Mouse (Mus musculus): Measurements from ENCODE around the gene March8. TPM values are rescaled to one million over a fixed set of nuclear protein-coding genes. Genes with fewer than 3 reads are reported as not detected.

Gene March8
- 52.2 and 54.7 TPM in 2 replicates for polyA plus RNA-seq (2016; fragmentation: Nextera tagmentation; extraction: Ambion mirVana)

DNA sequence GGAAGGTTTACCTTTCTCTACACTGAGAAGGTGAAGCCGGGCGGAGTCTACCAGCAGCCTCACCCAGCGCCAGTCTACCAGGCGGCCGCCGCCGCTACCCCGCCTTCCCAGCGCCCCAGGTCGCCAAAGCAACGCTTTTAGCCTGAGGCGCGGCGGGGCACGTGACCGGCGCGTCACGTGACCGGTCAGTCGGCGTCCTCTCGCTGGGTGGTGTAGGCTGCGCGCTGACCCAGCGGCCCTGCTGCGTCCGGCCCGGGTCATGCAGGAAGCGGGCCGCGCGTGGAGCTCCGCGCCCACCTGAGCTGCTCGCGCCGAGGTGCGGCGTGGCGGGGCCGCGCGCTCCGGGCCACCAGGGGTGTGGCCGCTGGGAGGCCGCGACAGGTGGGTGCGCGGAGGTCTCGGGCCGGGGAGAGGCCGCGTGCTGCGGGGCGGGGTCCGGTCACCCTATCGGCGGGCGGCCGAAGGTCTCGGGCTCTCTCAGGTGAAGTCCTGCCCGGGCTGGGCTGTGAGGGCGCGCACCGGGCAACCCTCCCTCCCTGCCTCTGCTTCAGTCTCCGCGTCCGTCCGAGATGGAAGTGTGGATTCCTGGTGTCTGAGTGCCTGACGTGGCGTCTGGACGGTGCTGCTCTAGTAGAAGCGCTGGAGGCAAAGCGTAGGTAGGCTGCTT lies at the start of gene March8:
TSS of gene March8 (plus strand) at position 190 of the 667 bp plus-strand sequence.
- Histone ChIP-seq H3K9me3 (no peaks in the 10 kb centered on the region), H3K9ac (peak within 1 kb of the TSS; percentile 80), H3K4me1 (peaks cover 15% of the 10 kb centered on the region), H3K4me2 (peak within 1 kb of the TSS; percentile 64), H3K36me3 (replicated peaks) (peaks cover 5% of the 10 kb centered on the region; the same call in 1 of the 2 replicates), H3K27ac (peak within 1 kb of the TSS; percentile 63), H3K27me3 (peaks cover 13% of the 10 kb centered on the region; the same call in 1 of the 2 replicates), H3K4me3 (replicated peaks) (peak within 1 kb of the TSS; percentile 98)
- peak; percentile 97 for ATAC-seq (ENCODE audit: low FRiP score)
- WGBS: under 1% methylated on average over 74 of the region's 75 CpGs

DNA sequence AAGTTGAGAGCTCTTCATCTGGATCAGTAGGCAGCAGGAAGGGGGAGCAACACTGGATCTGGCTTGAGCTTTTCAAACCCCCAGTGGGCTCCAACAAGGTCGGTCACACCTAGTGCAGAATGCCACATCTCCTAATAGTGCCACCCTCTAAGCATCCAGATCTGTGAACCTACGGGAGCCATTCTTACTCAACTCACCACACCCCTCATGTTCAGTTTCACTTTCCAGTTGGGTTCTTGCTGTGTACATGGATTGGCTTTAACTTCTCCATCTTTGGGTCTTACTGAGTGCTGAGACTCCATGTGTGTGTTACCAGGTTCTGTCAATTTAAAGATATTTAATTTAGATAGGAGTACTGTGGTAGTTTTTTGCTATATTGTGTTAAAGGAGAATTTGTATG lies 26.4 kb upstream of the March8 start:
- H3K4me3 ChIP-seq (replicated peaks): no peak overlapping the region
- ATAC-seq (ENCODE audit: low FRiP score): no peak
- H3K9me3 ChIP-seq: no peaks in the 10 kb centered on the region
- H3K36me3 ChIP-seq (replicated peaks): no peaks in the 10 kb centered on the region
- H3K4me2 ChIP-seq: no peak overlapping the region
- no peaks in the 10 kb centered on the region for H3K27me3 ChIP-seq
- H3K4me1 ChIP-seq: no peaks in the 10 kb centered on the region
- no peak overlapping the region for H3K27ac ChIP-seq
- H3K9ac ChIP-seq: no peak overlapping the region
- 94% methylated on average over 2 of the region's 2 CpGs for WGBS

- no peaks in the 10 kb centered on the region for H3K9me3 ChIP-seq
- H3K27me3 ChIP-seq: no peaks in the 10 kb centered on the region
- H3K4me2 ChIP-seq: no peak overlapping the region
- no peak overlapping the region for H3K4me3 ChIP-seq (replicated peaks)
- ATAC-seq (ENCODE audit: low FRiP score): no peak
- H3K27ac ChIP-seq: no peak overlapping the region
- H3K4me1 ChIP-seq: no peaks in the 10 kb centered on the region
- H3K36me3 ChIP-seq (replicated peaks): no peaks in the 10 kb centered on the region
- H3K9ac ChIP-seq: no peak overlapping the region
- 78% methylated on average over 3 of the region's 3 CpGs for WGBS
Observed at GRCm38 (mm10) chr6:116319259-116319658, 18.6 kb upstream of the March8 start.

- Histone ChIP-seq H3K9ac (no peak overlapping the region), H3K9me3 (no peaks in the 10 kb centered on the region), H3K4me2 (no peak overlapping the region), H3K27me3 (no peaks in the 10 kb centered on the region), H3K27ac (no peak overlapping the region), H3K4me1 (no peaks in the 10 kb centered on the region; the same call in 1 of the 2 replicates), H3K36me3 (replicated peaks) (no peaks in the 10 kb centered on the region), H3K4me3 (replicated peaks) (no peak overlapping the region)
- 90% methylated on average over 3 of the region's 3 CpGs for WGBS
- no peak for ATAC-seq (ENCODE audit: low FRiP score)
Observed at GRCm38 (mm10) chr6:116326641-116327040, 11.2 kb upstream of the March8 start.

- no peak overlapping the region for H3K9ac ChIP-seq
- H3K36me3 ChIP-seq (replicated peaks): no peaks in the 10 kb centered on the region
- H3K27ac ChIP-seq: no peak overlapping the region
- 96% methylated on average over 2 of the region's 2 CpGs for WGBS
- no peak for ATAC-seq (ENCODE audit: low FRiP score)
- no peaks in the 10 kb centered on the region; the same call in 1 of the 2 replicates for H3K4me1 ChIP-seq
- no peaks in the 10 kb centered on the region for H3K9me3 ChIP-seq
- no peak overlapping the region for H3K4me3 ChIP-seq (replicated peaks)
- H3K27me3 ChIP-seq: peaks cover 5% of the 10 kb centered on the region; the same call in 1 of the 2 replicates
- H3K4me2 ChIP-seq: no peak overlapping the region
Observed at GRCm38 (mm10) chr6:116331396-116331795, 6.4 kb upstream of the March8 start.

DNA sequence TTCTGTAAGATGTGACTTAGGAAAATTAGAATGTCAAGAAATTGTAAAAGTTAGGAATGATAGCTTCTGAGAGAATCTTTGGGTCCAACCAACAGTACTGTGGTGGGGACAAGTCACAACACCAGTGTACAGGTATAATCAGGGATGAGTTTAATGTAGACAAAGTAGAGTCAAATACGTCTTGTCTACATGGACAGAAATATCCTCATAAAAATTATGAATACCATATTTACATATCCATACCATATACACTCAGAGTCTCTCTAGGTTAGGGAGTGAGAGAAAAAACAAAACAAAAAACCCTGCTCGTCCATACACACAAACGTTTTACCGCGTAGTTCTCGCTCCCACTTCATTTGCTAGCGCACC lies 374 bp upstream of the March8 start:
- Histone ChIP-seq H3K4me3 (replicated peaks) (peak overlapping the region; percentile 98), H3K4me2 (peak overlapping the region; percentile 64), H3K36me3 (replicated peaks) (peaks cover 5% of the 10 kb centered on the region; the same call in 1 of the 2 replicates), H3K27me3 (peaks cover 13% of the 10 kb centered on the region; the same call in 1 of the 2 replicates), H3K9ac (peak overlapping the region; percentile 80), H3K27ac (no peak overlapping the region), H3K4me1 (peaks cover 15% of the 10 kb centered on the region), H3K9me3 (no peaks in the 10 kb centered on the region)
- WGBS: 2% methylated on average over 7 of the region's 7 CpGs
- ATAC-seq (ENCODE audit: low FRiP score): no peak; the same call in 1 of the 2 replicates

DNA sequence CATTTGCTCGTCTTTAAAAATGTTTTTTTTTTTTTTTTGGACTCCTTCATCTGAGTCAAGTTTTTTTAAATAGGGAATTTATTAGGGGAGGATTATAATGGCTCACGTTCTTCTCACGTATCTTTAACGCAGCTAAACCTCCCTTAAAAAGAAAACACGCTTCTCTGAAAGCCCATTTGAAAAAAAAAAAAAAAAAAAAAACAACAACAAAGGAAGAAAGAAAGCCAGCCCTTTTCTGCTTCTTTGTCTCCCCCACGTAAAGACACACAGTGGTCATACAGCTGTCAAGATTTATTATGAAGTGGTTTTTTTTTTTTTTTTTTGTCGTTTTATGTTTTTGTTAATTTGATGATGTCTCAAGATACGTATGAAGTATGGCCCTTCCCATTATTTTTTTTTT lies 696 bp downstream of the March8 start:
- H3K27ac ChIP-seq: no peak overlapping the region
- no peak for ATAC-seq (ENCODE audit: low FRiP score)

GRCm38 (mm10) chr6:116339088-116339487 lies 1.3 kb downstream of the March8 start:
- no peak overlapping the region for H3K27ac ChIP-seq
- ATAC-seq (ENCODE audit: low FRiP score): no peak
- peaks cover 5% of the 10 kb centered on the region; the same call in 1 of the 2 replicates for H3K36me3 ChIP-seq (replicated peaks)
- H3K9me3 ChIP-seq: no peaks in the 10 kb centered on the region
- H3K9ac ChIP-seq: 0 out of 2 replicates have a peak overlapping the region, but pooled peaks have one; percentile 2
- H3K4me1 ChIP-seq: peaks cover 15% of the 10 kb centered on the region
- peak overlapping the region; percentile 64 for H3K4me2 ChIP-seq
- 90% methylated on average over 5 of the region's 5 CpGs for WGBS
- peak overlapping the region; percentile 10; the same call in 1 of the 2 replicates for H3K4me3 ChIP-seq (replicated peaks)
- peaks cover 13% of the 10 kb centered on the region; the same call in 1 of the 2 replicates for H3K27me3 ChIP-seq

More for the DNA sequence above, 696 bp downstream of the March8 start:
- peaks cover 15% of the 10 kb centered on the region for H3K4me1 ChIP-seq
- H3K4me2 ChIP-seq: peak overlapping the region; percentile 64
- 9% methylated on average over 8 of the region's 8 CpGs for whole genome bisulfite sequencing
- H3K36me3 ChIP-seq (replicated peaks): peaks cover 5% of the 10 kb centered on the region; the same call in 1 of the 2 replicates
- peaks cover 13% of the 10 kb centered on the region; the same call in 1 of the 2 replicates for H3K27me3 ChIP-seq
- H3K4me3 ChIP-seq (replicated peaks): peak overlapping the region; percentile 98
- peak overlapping the region; percentile 80 for H3K9ac ChIP-seq
- H3K9me3 ChIP-seq: no peaks in the 10 kb centered on the region

GRCm38 (mm10) chr6:116340521-116340920 lies 2.7 kb downstream of the March8 start:
- Histone ChIP-seq H3K4me1 (peaks cover 15% of the 10 kb centered on the region), H3K4me3 (replicated peaks) (no peak overlapping the region), H3K4me2 (no peak overlapping the region), H3K27me3 (0 out of 2 replicates have a peak, but pooled peaks cover 9% of the 10 kb centered on the region), H3K9me3 (no peaks in the 10 kb centered on the region), H3K9ac (no peak overlapping the region), H3K36me3 (replicated peaks) (peaks cover 5% of the 10 kb centered on the region; the same call in 1 of the 2 replicates), H3K27ac (no peak overlapping the region)
- WGBS: 83% methylated on average over 1 of the region's 1 CpGs
- ATAC-seq (ENCODE audit: low FRiP score): no peak

DNA sequence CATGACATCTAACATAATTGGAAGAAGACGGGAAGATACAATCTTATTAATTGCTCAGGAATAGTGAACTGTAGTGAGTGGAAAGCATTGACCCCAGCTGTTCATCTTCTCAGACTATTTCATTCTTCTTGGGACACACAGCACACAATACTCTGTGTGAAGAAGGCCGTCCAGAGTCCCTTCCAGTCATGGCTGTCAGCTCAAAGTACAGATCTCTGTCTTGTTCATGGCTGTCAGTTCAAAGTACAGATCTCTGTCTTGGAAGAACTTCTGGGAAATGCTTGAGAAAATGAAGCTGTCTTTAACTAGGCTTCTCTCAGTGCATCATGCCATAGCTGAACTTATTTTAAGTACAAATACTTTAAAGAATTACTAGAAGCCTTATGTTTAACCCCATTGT lies 10.1 kb downstream of the March8 start:
- no peak for ATAC-seq (ENCODE audit: low FRiP score)
- Histone ChIP-seq H3K4me3 (replicated peaks) (no peak overlapping the region), H3K4me1 (no peaks in the 10 kb centered on the region), H3K27me3 (no peaks in the 10 kb centered on the region), H3K27ac (no peak overlapping the region), H3K9me3 (no peaks in the 10 kb centered on the region), H3K4me2 (no peak overlapping the region), H3K36me3 (replicated peaks) (no peaks in the 10 kb centered on the region), H3K9ac (no peak overlapping the region)
- WGBS: 82% methylated on average over 2 of the region's 2 CpGs

GRCm38 (mm10) chr6:116349997-116350396 lies 12.2 kb downstream of the March8 start:
- Histone ChIP-seq H3K9ac (no peak overlapping the region), H3K4me2 (no peak overlapping the region), H3K27ac (no peak overlapping the region), H3K4me1 (no peaks in the 10 kb centered on the region), H3K4me3 (replicated peaks) (no peak overlapping the region), H3K36me3 (replicated peaks) (no peaks in the 10 kb centered on the region), H3K9me3 (no peaks in the 10 kb centered on the region), H3K27me3 (no peaks in the 10 kb centered on the region)
- ATAC-seq (ENCODE audit: low FRiP score): no peak
- whole genome bisulfite sequencing: 90% methylated on average over 3 of the region's 3 CpGs

- ATAC-seq (ENCODE audit: low FRiP score): no peak
Observed at GRCm38 (mm10) chr6:116350643-116351042, 12.8 kb downstream of the March8 start.

DNA sequence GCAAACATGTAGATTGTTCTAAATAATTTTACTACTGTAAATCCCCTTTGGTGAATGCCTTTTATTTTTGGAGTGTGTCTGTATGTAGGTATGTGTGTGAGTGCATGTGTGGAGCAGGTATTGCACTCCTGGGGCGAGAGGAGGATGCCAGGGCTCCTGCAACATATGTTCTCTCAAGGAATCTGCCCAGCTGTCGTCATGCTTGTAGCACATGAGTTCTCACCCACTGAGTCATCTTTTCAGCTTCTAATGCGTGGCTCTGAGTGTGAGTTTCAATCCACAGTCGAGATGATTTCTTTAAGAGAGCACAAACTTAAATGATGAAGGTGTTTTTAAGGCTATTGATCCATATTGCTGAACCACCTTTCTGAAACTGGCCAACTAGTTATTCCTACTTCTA lies 13.7 kb downstream of the March8 start:
- H3K27ac ChIP-seq: no peak overlapping the region
- H3K4me1 ChIP-seq: no peaks in the 10 kb centered on the region
- no peaks in the 10 kb centered on the region for H3K9me3 ChIP-seq
- WGBS: 83% methylated on average over 4 of the region's 4 CpGs
- no peak for ATAC-seq (ENCODE audit: low FRiP score)
- no peak overlapping the region for H3K4me2 ChIP-seq
- H3K4me3 ChIP-seq (replicated peaks): no peak overlapping the region
- no peak overlapping the region for H3K9ac ChIP-seq
- H3K36me3 ChIP-seq (replicated peaks): no peaks in the 10 kb centered on the region
- H3K27me3 ChIP-seq: no peaks in the 10 kb centered on the region

More at GRCm38 (mm10) chr6:116350643-116351042, 12.8 kb downstream of the March8 start:
- H3K9ac ChIP-seq: no peak overlapping the region
- no peaks in the 10 kb centered on the region for H3K36me3 ChIP-seq (replicated peaks)
- H3K4me1 ChIP-seq: no peaks in the 10 kb centered on the region
- H3K9me3 ChIP-seq: no peaks in the 10 kb centered on the region
- no peak overlapping the region for H3K4me3 ChIP-seq (replicated peaks)
- H3K27me3 ChIP-seq: no peaks in the 10 kb centered on the region
- no peak overlapping the region for H3K4me2 ChIP-seq
- WGBS: 87% methylated on average over 6 of the region's 6 CpGs
- no peak overlapping the region for H3K27ac ChIP-seq
